Mouse (Mus musculus): ENCODE data around the gene Zfp36l2.

Gene Zfp36l2

DNA sequence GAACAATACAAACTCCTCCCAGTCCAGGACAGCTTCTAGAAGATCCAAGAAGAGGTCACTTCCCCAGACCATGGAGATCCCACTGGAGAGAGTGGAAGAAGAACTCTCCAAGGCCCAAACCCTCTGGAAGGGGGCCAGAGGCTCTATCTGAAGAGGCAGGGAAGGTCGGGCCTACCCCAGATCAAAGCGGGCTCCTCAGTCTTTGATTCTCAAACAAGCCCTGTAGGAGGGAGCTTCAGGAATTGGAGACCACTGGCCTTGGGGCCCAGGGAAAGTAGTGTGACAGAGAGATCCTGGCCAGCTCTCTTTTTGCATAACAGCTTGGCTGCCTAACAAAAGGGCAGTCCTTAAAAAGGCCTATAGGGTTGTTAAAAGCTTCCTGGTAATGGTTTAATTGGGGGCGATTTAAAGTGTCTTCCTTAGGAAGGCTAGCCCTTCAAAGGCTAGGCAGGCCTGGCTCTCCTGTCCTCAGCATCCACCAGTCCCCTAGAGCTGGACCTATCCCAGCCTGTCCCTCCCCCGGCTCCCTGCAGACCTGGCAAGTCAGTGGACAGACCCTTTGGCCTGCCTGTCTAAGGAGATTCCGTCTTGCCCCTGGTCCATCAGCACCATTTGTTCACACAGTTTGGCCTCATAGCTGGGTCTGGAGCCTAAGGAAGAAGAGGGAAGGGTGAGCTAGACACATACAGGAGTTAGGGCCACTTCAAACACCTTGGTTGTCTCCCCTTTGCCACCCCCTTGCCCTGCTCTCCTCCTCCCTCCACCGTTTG, 35.4 kb downstream of the Zfp36l2 start:
- DNase-seq (ENCODE audit: low spot score in 2 of 2) = no peak

DNA sequence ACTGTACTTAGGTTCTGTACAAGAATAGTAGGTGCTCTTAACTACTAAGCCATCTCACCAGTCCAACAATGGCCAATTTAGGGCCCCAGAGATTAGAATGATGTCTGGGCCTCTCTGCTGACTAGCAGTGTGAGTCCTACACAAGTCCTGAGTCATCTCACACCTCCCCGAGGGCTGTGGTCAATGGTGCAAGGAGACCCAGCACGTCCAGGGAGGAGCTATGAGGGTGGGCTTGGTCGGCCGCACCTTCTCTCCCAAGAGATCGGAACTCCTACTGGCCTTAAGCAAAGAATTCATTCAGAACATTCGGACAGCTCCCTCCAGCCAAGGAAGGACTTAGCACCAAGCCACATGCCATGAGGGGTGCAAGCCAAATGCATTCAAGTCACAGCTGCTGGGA, 36.4 kb downstream of the Zfp36l2 start:
- DNase-seq (ENCODE audit: low spot score in 2 of 2) = no peak

DNA sequence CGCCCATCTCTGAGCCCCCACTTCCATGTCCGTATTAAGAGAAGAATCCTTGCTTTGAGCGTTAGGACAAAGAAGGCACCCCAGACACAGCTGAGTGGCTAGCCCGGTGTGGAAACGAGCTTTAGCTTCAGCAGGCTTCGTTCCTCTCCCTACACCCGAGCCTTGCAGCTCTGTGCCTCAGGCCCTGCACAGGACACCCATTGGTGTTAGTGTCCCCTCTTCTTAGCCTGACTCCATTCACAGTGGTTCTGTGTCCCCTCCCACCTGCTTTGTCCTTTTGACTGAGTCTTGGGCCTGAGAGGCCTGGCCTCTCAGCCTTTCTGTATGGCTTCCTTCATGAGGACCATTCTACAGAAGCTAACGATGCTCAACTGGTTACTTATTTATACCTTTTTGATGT, 37.5 kb downstream of the Zfp36l2 start:
- no peak for DNase-seq (ENCODE audit: low spot score in 2 of 2)

DNA sequence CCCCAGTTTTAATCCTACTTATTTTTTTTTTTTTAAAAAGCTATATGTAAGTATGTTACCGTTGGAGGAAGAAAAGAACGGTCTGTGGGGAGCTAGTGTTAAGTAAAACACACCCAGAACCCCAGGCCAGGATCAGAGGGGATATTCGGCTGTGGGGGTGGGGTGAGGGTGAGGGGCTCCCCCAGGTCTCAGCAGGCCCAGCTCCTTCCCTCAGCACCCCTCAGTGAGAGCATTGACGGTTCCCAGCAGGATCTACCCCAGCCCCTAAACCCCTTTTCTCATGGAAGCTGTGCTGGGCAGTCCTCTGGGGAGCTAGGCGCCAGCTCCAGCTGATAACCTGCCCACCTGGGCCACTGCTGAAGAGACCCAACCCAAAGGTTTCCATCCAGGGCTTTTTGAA, 38.2 kb downstream of the Zfp36l2 start:
- no peak for DNase-seq (ENCODE audit: low spot score in 2 of 2)

DNA sequence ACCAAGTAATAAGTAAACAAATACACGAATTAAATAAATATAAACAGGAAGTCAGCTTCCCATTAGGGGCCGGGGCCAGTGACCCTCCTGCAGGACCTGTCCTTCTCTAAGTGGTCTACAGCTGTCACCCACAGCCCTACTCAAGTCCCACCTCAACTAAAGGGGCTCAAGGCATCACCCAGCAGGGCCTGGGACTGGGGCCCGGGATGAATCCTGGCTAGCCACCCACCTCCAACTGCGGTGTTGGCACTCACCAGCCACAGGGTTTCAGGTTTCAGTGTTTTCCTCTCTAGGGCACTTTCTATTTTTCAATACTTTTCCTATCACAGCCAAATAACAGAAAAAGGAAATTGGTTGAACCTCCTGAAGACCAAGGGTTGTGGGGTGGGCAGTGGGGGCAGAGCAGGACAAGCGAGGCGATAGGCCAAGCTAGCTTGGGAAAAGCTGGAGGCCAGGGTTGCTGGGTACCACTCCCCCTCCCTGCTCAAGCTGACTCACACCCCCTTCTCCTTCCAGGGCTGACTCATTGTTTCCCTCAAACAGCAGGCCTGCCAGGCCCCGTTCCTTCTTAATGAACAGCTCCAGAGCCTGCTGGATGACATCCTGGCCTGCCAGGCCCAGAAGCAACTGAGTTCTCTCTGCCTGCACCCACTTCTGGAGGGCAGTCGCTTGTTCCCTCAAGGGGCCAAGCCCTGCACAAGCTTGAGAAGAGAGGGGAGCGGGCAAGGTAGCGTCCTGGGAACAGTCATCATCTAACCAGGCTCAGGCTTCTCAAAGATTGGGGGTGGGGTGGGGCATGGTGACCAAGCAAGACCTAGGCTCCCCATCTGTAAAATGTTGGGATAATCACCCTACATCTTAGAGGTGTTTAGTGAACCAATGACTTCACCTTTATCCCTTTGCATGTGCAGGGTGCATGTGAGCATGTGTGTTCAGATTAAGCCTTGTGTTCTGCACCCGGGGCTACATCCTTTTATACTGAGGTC, 39.0 kb downstream of the Zfp36l2 start:
- no peak for DNase-seq (ENCODE audit: low spot score in 2 of 2)

DNA sequence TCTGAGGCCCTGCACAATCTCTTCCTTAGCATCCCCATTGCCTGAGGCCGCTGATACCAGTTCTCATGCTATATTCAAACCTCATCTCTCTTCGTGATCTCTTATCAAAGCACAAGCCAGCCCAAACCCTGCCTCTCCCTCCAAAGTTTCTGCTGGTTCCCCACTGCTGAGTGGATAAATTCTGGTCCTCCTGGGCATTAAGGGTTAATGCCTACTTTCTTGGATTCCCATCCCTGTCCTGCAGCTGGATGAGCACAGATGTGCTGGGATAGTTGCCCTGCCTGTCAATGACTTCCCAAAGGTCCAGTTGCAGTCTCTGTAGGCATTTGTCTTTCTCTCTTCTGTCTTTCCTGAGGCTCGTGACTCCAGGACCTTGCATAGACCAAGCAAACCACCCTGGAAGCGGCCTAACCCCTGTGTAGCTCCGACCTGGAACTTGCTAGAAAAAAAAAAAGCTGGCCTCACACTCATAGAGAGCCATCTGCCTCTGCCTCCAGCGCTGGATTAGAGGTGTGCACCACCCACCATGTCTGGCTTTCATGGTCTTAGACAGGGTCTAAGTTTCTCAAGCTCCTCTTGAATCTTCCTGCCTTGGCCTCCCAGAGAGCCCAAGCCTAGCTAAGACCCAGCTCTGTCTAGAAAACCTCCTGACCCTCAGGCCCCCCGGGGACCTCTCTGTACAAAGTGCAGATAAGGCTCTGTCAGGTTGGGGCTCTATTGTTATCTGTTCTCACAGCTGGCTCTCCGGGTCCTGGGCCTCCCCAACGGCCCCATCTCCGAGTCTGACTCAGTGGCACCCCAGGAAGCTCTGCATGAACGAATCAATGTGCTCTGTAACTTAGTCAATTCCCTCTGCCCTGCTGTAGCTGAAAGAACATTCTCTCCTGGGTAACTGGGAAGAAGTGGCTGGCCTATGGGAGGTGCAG, 40.3 kb downstream of the Zfp36l2 start:
- peak; percentile 51 to 53 for DNase-seq (ENCODE audit: low spot score in 2 of 2)

DNA sequence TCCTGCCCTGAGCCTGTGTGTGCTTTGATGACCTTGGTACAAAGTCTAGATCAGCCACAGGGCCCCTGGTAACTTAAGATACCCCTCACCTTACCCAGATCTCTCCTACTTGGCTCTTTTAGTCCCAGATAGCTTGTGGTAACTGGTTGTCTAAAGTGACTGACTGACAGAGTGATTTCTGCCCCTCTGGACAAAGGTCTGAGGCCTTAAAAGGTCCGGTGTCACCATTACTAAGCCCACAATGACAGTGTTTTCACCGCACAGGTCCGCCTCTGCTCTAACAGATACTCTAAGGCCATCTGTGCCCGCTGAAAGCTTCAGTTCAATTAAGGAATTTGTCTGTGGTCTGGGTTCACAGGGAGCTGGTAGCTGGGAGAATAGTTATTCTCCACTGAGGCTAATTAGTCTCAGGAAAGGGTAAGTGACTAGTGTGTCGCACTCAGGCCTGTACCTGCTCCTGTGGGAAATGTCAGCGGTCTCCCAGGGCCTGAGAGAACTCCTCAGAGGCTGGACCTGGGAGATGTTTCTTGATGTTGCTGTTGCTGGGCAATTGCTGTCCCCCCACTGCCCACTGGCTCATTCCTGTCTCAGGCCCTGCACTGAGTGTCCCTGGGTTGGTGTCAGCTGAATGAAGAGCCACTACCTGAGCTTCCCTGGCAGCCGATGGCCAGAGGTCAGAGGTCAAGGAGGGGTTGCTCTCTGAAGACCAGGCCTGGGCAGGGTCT, 41.1 kb downstream of the Zfp36l2 start:
- no peak for DNase-seq (ENCODE audit: low spot score in 2 of 2)

DNA sequence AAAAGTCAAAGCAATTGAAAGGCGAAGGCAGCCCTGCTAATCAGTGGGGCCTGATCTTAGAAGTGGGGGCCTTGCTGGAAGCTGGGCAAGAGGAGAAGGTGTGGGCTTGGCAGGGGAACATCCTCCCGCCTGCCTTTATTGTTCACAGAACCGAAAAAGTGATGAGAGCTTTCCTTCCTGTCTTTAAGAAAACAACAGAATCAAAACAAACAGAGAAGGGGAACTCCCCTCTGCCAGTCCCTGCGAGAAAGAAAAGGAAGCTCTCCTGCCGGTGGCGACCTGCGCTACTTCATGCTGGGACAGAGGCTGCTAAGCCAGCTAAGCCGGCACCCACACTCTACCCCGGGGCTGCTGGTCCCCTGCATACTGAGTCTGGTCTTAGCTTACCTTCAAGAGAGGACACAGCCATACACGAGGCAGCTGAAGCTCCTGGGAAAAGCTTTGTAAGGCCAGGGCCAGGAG, 41.9 kb downstream of the Zfp36l2 start:
- peak; percentile 88 to 89 for DNase-seq (ENCODE audit: low spot score in 2 of 2)

DNA sequence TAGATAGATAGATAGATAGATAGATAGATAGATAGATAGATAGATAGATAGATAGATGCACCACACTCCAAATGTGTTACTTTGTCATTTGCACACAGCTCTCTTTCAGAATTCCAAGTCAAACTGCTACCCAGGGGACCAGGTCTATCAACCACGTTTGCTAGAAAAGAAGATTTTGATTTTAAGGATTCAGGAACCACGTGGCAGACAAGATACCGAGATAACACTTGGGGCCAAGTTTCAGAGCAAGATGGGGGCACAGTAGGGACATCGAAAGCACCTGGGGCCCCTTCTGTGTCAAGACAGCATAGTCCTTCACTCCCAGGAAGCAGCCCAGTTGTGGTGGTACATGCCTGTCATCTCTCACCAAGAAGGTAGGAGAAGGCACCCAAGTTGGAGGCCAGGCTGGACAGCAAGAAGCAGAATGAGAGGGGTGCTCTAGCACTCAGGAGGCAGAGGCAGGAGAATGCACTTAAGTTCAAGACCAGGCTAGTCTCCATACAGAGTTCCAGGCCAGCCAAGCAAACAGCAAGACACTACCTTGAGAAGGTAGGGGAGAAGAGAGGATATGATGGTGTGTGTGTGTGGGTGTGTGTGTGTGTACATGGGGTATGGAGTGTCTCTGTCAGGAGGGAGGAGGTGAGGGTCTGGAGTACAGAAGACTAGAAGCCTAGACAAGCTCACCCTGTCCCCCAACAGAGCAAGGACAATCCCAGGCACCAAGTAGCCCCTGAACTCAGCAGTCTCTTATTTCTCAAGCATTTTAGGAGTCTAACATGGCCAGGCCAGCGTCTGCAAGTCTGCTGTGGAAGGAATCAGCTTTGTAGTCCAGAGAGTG, 42.8 kb downstream of the Zfp36l2 start:
- no peak for DNase-seq (ENCODE audit: low spot score in 2 of 2)

DNA sequence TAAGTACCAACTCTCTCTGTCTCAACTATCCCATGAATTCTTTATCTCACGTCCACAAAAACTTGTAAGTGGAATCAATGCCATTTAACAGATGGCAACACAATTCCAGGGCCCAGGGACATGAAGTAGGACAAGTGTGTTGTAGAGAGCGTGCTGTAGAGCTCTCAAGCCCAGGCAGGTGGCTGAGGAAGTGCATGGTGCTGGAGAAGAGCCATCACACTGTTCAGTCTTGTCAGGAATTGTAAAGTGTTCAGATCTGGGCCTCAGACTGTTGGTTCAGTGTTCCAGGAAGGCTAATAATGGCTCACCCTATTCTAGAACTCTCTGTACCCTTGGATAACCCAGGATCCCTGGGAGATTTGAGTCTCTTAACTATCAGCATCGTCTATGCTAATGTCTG, 43.6 kb downstream of the Zfp36l2 start:
- no peak for DNase-seq (ENCODE audit: low spot score in 2 of 2)

DNA sequence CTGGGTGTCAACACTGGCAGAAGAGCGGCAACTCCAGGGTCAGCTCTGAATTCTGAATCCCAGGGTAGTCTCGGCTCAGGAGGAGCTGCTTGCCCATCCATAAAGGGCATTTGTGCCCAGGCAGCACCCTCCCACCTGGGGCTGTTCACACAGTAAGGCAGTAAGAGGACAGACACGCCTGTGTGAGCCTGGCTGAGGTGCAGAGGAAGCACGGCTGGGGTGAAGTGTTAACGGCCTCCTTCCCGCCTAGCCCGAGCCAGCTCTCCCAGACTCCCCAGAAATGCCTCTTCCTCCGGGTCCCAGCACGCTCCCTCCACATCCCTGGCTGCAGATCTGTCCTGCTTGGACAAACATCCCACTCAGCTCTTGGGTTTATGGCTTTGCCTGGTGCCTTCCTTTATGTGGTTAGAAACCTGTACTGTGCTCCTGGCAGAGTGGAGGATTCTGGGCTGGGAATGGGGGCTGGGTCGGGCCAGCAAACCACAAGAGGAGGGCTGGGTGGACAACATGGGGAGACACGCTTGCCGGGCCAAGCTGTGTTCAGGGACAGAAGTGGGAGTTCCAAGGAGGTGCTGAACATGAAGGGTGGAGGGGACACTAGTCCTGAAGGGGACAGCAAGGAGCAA, 44.4 kb downstream of the Zfp36l2 start:
- DNase-seq (ENCODE audit: low spot score in 2 of 2) = peak; percentile 75

DNA sequence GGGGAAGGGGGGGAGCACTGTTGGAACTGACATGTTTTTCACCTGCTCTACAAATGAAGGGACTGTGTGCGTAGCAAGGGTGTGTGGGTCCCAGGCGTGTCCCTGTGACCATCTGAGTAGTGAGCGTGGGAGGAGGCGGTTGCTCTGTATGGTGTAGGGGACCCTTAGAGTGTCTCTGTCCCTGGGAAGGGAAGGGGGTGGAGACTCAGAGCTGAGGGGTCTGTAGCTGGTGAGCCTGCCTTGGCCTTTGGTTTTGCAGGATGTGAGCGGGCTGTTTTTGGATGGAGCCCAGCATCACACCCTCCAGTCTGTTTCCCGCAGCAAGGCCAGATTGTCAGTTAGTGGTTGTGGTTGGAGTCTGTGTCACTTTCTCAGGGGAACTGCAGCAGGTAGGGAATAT, 46.1 kb downstream of the Zfp36l2 start:
- DNase-seq (ENCODE audit: low spot score in 2 of 2) = no peak

DNA sequence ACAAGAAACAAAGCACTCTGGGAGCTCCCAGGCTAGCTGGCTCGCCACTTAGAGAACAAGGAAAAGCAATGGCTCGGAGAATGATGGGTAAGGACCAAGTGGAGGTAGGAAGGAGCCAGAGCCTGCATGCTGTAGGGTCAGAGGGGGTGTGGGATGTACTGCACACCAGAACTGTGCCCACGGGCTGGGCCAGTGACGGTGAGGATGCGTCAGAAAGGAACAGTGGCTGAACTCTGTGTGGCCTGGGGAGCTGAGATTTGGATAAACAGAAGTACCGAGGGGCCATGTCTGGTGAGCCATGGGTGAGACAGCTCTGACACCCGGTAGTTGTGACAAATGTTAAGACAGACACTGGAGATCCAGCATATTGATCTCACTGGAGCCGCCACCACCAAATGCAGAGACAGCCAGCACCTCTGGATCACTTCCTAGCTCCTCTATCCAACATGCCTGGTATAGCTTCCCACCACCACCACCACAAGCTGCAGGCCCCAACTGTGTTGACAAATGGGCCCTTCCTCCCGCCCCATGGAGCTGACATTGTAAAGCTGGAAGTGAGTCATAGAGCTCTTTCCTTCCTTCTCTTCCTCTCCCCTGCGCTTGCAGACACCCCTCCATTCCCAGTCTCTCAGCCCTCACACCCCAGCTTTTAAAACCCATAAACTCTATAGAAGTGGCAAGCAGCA, 46.8 kb downstream of the Zfp36l2 start:
- no peak for DNase-seq (ENCODE audit: low spot score in 2 of 2)

DNA sequence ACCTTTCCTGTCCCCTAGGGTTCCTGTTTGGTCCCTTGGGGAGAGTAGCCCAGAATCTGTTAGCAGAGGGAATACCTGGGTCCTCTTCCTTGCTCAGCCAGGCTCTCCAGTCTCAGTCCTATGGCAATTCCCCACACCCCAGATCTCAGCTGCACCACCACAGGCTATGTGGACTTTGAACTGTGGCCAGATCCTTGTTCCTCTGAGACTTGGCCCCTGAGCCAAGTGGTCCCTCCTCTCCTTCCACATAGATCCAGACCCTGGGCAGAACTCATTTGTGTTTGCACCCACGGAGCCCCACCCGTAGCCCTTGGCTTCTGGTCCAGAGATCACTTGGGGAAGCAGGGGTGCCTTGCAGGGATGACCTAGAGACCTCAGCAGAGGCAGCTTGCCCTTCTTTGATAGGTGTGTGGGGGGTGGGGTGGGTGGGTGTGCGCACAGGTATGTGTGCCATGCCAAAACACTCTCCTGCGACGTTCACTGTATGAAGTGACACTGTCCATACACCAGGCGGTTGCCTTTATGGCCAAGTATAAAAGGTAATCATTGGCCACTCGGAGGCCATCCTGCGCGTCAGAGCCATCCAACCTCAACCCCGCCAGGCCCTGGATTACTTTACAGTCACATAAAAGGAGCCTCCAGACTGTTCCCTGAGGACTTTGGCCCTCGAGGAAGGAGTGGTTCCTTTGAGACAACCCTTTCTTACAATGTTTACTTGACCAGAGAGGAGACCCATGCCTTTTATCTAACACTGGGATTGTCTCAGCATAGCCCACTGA, 50.2 kb downstream of the Zfp36l2 start:
- no peak for DNase-seq (ENCODE audit: low spot score in 2 of 2)

DNA sequence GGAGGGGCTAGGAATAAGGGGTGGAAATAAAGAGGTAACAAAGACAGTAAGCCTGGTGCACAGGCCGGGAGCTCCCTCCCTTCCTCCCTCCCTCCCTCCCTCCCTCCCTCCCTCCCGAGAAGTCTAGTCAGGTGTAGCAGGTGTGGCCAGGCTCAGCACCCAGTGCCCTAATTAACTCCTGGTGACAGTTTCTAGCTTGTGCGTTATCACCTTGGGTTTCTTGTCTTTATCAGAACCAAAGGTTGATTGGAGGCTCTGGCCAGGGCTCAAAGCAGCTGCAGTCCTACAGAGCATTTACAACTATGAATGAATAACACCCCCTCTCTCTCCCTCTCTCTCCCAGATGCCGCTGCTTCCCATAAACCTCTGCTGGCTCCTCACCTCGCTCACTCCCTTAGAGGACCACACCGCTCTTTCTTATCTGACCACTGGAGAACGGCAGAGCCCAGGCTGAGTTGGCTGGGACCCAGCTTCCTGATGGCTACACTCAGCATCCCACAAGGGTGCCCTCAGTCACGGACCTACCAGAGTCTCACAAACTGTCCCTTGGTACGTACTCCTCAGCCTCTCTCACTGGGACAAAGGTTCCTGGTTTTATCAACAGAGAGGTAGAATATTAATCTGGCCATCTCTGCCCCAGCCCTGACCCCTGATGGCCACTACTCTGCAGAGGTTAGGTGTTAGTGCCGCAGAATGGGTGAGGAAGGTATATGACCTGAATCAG, 50.9 kb downstream of the Zfp36l2 start:
- DNase-seq (ENCODE audit: low spot score in 2 of 2) = no peak

DNA sequence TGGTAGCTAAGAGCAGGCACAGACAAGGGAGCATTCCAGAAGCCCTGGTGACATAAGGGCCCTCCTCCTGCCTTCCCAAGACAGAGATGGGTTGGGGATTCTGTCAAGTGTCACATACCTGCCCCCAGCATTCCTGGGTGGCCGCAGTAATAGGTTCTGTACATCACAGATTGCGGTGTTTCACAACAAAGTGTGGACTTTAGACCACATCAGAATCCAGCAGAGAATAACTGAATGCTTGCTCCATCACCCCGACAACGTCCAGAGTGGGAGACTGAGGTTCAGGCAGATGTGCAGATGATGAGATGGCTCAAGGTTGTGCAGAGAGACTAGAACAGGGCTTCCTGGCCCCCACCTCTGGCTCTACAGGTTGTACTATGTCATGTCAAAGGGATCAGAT, 51.5 kb downstream of the Zfp36l2 start:
- no peak for DNase-seq (ENCODE audit: low spot score in 2 of 2)

DNA sequence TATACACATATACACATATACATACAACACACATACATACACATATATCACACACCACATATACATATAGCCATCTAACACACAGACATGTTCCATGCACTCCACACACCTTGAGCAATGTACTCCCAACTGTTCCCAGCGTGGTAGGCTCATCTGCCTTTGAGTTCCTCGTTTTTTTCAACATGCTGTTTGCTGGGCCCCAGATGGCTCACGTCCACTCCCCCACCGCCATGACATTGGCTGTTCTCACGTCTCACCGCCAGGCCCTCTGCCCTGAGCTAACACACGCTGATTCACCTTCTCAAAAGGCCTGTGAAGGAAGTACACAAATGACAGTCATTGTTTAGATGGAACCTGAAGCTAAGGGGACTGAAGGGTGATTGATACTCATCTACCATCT, 52.5 kb downstream of the Zfp36l2 start:
- DNase-seq (ENCODE audit: low spot score in 2 of 2) = no peak
